Mouse (Mus musculus) ZHBTc4 (cell line): ENCODE measurements around the gene Zp2.
A peak's percentile ranks its signal among the peaks of the same experiment; 100 is the strongest.

Source experiments
- DNase-seq: peaks from one replicate; pipeline ENCODE4 v3.0.0-alpha.2; 2011; ENCODE audit warnings: low read depth, low spot score

Zp2 gene

DNA sequence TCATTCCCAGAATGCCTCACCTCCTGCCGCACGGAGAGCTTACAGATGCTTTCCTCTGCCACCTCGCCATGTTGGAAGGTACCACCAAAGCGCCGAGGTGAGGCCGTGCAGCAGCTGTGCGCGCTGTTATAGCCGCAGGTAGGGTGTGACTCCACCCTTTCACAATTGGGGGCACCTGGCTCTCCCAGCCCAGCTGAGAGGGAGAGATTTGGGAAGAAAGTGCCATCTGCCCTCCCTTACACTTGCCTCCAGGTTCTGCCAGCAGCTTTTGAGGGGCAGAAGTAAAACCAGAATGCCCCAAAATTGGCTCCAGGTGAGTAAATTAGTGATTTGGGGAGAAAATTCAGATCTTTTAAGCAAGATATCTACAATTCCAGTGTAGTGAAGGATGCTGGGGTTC lies at the start of gene Zp2:
Gene Zp2 (minus strand): TSS at position 101 of the 400 bp plus-strand sequence.
- DNase-seq, result no peak

DNA sequence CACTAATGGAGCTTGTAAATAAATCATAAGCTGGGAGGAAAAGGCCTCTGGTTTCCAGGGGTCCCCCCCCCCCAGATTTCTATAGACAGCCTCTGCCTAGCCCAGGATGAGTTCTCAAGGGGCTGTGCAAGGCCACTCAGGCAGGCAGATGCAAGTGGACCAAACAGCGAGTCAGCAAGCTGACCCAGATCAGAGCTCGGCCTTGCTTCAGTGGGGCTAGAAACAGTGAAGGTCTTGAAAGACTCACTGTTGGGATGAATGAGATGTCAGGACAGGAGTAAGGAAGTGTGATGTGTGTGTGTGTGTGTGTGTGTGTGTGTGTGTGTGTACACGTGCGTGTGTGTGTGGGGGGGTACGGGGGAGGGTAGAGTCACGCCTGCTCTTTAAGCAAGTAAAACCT lies 47.7 kb upstream of the Zp2 start:
- no peak for DNase-seq

DNA sequence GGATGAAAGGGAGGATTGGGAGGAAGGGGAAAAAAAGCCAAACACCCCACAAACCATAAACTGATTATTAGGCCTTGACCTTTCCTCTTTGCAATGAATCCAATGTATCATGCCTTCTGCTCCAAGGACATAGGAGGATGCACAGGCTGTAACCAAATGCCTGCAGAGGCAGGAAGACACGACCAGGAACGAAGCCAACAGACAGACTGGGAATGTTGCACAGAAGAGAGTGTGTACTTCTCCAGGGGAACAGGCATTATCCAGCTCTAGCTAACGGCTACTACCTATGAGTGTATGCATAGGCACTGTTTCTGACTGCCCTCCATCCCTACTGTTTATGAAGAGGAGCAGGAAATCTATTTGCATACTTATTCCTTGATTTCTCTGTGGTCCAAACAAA lies 47.1 kb upstream of the Zp2 start:
- no peak for DNase-seq

DNA sequence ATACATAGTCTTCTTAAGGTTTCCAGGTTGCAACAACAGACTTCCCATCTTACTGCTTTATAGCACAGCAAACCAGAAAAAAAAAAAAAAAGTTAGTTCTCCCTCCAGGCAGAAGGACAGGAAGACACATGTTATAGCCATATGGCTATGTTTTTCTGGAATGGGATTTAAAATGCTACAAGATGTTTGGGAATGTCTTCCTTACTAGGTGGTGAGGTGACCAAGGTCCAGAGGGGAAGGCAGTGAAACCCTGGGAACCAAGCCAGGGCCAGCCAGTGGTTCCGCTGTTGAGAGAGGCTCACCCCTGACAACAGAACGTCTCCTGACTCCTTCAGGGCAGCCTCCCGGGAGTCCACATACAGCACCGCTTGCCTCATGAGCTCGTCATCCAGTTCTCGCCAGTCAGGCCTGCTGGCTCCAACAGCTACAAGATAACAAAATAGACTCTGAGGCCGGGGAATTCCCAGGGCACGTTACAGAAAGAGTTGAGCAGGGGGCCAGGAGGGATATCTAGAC lies 45.1 kb upstream of the Zp2 start:
- no peak for DNase-seq

DNA sequence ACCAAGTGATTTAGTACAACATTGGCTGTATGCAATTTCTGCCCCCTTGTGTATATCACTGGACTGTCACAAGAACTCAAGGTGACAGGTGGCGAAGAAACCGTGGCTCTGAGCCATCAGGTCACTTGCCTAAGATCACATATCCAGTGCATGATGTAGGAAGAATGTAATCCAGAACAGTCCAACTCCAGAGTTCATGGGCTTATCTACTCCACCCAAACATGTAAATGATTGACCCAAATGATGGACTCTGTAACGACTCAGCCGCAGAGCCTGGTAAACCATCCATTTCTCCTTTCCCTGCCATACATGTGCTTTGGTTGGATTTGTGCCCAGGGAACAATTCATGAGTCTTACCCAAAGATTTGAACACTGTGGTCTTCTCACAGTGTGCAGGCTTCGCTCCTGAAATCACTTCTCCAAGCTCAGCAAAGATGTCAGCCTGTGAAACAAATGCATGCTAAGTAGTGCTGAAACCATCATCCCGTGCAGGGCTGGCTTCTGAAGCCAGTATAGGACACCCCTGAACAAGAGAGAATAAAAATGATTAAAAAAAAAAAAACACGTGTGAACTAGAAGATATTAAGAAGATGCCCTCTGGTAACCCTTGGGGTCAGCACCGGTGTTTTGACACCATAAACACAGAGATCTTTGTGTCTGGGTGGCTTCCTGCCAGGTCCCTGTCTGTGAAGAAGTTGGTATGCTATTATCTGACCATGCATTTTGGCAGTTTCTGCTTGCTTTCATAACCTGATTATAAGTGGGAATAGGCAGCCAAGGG lies 44.5 kb upstream of the Zp2 start:
- DNase-seq, result no peak

DNA sequence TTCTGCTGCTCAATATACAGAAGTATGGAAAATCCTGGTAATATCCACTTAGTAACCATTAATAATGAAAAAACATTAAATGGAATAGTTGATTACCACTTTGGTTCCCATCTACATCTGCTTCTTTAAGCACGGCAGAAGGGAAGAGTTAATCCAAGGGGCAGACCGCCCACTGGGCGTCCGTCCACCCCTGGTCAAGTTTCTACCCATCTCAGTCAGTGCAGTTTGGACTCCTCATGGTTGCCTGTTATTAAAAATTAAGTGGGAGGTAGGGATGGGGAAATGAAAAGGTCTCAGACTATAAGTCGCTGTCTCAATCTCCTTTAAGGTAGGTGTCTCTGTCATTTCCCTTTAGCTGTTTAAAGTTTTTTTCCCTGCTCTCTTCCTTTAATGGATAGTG lies 43.9 kb upstream of the Zp2 start:
- DNase-seq, result no peak

DNA sequence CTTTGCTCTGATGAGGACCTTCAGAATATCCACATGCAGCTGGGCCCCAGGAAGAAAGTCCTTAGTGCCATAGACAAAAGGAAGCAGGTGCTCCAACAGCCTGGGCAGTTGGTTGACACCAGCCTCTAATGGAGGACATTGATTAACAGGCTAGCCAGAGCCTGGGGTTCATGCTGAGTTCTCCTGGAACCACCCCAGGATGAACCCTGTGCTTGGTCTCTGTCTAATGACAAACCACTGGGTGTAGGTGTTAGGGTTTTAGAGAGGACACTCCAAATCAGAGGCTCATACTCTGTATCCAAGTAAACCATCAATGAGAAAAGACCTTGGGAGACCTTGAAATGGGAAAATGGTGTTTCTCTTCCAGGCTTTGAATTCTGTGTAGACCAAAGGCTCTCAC lies 37.8 kb upstream of the Zp2 start:
- no peak for DNase-seq

DNA sequence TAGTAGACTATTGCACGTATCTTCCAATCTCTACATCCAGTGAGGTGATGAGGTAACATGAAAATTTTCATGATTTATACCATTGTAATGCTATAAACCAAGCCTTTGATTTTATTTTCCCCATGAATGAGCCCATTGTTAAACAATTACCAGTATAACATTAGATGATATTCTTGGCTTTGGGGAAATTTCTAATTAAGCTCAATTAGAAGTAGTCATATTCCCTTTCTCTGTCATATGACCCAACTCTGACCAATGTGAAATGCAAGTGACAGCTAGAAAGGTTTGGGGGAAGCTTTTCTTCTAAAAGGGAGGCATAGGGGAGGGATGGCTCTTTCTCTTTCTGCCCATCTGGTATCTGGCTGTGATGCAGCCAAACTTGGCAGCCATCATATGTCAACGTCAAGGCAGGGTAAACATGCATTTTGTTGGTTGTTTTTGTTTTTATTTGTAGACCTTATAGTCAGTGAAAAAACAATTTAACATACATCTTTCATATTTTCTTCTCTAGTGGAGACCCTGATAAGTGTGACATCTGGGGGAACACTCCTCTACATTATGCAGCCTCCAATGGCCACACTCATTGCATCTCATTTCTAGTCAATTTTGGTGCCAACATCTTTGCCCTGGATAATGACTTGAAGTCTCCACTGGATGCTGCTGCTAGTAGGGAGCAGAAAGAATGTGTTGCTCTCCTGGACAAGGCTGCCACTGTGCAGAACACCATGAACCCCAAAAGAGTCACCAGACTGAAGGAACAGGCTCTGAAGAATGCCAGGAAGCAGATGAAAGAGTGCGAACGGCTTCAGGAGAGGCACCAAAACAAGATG lies 36.5 kb upstream of the Zp2 start:
- DNase-seq, result no peak

DNA sequence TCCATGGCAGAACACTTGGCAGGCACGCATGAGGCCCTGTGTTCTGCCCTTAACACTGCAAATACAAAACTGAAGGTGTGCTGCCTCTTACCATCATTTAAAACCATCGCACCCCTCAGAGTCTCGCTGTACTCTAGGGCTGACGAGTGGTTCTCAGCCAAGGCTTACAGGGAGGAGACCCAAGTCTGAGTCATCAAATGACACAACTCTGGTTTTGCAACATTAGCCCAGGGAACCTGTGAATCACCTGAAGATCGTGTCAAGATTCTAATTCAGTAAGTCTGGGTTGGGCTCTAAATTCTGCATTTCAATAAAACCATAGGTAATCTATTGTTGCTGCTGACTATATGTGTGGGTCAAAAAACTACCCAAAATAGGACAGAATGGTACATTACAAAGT lies 35.5 kb upstream of the Zp2 start:
- DNase-seq, result no peak

DNA sequence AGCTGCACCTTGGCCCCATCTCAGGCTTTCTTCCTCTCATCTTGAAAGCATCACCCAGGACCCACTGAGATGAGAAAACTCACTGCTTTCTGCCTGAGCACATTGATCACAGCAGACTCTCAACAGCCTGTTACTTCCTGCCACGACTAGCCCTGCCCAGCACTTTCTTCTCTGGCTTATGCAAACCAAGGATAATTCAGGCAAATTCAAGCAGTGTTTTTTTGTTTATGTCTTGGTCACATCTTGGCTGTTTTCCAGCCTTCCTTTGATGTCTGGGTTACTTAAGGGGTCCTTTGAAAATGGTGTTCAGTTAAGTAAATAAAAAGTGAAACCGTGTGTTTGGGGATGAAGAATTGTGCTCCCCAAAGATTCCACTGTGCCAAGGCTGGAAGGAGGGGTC lies 33.8 kb upstream of the Zp2 start:
- DNase-seq, result no peak

DNA sequence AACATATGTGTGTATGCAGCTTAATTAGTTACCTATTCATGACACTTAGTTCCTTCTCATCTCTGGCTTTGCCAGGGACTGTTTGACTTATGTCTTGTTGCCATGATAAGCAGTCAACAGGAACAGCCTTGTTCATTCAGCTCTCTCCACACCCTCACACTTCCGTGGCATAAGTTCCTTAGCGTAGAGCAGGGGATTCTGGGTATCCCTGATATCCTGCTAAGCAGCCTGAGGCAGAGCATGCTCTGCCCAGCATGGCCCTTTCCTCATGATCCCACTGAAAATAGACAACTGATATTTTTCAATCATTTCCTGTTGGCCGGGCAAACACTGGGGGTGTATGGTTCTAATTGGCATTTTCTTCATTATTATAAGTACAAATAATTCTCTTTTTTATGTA lies 32.5 kb upstream of the Zp2 start:
- no peak for DNase-seq

DNA sequence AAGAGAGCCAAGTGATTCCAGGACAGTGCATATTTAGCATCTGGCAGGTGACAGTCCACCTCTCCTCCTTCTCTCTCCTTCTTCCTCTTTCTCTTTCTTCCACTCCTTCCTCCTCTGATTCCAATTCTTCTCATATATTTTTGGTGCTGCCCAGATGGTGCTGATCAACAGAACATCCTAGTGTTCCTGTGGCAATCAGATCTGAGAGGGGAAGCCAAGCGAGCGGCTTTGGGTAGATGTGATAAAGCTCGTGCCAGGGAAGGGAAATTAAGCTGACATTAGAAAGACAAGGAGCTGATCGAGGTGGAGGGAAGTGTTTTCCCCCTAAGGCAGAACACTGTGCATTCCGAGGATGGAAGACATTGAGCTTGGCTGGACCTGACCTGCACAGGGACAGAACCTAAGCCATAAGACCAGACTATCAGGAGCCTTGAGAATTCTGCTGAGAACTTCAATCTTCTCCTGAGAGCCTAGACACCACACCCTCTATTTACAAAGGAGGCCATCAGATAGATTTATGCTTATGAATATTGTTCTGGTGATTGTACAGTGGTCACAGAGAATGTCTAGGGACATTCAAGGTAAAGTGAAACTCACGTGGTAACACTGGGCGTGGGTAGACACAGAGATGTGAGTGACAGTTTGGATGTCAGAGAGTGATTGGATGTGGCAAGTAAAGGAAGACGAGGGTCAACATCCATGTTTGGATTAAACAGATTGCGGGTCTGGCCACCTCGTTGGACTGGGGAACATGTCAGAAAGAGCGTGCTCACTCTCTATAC lies 29.8 kb upstream of the Zp2 start:
- no peak for DNase-seq

DNA sequence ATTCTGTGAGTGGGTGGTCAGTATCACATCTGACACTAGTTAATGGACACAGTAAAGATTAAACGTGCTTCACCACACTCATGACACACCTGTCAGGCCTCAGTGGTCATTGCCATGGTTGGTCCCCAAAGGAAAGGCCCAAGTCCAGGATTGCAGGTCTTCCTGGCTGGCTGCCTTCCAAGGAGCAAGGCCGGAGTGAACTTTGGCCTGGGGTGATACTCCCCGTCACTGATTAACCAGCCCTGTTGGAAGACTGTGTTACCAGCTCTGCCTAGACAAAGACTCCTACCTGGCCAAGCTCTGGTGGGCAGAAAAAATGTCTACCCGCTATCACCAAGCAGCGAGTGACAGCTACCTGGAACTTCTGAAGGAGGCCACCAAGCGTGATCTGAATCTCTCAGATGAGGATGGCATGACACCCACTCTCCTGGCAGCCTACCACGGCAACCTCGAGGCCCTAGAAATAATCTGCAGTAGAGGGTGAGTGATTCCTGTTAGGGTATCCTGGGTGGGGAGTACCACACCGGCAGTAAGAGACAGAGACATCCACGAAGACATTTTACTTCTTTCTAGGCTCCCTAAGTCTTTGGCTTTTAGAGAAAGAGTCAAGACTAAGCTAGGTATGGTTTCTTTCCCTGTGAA lies 28.6 kb upstream of the Zp2 start, which contains the start of gene Anks4b:
Gene Anks4b (plus strand): TSS at position 256 of the 642 bp plus-strand sequence.
- DNase-seq, result no peak

DNA sequence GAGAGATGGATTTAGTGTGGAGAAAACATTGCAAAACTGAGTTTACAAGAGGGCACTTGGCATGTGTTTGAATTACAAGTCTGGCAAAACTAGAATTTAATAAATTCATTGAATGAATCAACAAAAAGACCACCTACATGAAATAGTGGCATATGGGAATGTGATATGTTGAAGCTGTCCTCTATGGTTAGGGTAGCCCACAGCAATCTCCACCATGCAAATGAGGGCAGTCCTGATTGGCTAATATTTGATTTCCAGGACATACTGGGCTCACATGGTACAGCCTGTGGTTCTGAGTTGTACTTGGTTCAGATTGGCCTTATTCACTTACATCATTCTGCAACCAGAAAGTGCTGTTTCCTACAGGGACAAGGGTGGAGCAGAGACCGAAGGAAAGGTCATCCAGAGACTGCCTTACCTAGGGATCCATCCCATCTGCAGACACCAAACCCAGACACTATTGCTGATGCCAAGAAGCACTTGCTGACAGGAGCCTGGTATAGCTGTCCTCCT lies 27.2 kb upstream of the Zp2 start:
- no peak for DNase-seq

DNA sequence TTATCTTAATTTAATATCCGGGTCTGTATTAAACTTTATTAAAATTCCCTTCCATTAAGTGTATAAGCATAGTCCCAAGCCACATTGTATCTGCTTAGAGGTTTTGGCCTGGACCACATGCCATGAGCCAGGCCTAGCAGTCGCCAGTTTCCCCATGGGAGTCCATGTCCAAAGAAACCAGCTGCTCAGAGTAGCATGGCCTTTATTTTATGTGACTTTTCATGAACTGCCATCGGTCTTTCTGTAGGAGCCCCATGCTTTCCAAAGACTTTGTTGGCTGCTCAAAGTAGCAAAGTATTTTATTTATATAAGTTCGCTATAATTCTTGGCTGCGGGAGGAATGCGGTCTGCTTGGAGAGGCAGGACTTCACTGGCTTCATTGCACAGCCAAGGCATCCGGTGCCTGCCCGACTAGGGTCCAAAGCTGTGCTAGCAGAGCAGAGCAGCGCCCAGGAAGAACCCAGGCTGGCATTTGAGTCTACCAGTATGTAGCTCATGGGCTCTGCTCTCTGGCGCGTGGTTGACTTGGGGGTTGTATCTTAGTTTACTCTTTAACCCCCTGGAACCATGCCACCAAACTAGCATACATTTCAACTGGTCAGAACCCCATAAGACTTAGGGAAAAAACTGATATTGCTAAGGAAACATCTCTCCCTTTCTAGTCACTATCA lies 18.6 kb upstream of the Zp2 start:
- no peak for DNase-seq

DNA sequence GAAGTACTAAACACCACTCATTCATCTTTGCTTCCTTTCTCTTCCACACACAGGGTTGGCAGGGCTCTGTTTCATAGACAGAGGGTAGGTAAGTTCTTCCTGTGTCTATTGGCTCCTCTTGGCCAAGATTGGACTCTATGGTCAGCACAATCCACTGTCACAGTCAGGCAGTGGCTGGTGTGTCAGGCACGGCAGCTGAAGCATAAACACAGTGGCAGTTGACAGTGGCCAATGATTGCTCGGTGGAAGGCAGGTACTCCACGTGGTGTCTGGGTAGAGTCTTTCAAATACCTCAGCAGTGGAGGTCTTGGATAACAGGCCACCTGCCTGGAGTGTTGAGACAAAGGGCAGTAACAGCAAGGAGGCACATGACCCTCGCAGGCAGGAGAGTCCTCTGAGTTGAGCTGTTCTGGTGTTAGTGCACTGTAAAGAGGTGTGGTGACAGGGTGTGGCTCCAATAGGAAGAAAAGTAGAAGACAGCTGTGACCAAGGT lies 13.1 kb upstream of the Zp2 start:
- peak; percentile 93 for DNase-seq

DNA sequence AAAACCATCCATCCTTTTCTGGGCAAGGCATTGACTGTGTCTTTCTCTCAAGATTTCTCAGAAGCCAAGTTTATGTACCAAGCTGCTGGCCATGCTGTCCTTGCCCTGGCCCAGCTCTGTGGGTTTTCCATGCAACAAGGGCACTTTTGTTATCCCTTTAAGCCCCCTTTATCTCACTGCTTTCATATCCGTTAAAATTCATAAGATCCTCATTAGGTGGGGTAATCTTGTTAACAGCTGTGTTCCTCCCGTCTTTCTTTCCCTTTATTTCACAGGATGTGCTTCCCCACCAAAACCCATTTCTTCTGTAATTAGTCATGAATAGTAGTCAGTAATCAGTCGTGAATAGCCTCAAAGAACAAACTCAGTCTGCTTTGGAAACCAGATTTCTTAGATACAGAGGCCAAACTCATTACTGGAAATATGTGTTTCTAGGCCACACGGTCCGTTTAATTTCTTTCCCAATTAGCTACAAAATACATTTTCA lies 12.5 kb upstream of the Zp2 start:
- DNase-seq, result no peak

DNA sequence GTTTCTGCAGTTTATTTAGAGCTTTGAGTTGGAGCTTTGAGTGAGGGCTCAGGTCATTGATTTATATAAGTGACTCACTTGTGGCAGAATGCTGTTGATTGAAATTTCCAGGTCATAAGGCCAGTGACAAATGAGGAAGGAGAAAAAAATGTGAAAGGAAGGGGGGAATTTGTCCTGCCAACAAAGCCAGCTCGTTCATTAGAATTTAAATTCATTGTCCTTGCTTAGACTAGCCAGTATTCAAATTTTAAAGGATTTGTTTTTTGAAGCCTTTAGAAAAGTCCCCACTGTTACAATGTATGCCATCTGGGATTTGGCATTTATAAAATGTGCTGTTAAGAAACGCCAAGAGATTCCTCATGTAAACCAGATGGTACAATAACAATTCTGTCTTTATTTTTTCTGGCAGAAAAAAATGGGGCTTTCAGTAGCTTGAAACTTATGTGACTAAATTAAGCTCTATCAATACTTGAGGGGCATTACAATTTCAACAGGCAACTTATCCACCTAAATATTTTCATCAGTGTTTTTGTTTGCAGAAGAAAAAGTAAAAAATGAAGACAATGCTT lies 11.8 kb upstream of the Zp2 start:
- no peak for DNase-seq

DNA sequence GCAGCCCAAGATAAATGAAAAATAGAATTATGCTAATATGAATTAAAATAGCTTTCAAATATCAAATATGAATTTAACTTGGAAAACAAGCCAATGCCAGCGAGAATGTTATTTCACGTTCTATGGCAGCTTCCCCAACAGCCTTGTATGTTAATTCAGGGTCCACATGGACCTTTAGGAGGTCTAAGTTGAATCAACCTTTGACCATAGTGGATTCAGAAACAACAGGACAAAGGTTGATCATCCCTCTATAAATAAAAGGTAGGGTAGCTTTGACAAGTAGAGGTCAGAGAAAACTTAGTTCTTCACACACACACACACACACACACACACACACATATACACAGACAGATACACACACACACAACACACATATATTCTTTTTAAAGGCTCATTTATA lies 5.8 kb upstream of the Zp2 start:
- no peak for DNase-seq

DNA sequence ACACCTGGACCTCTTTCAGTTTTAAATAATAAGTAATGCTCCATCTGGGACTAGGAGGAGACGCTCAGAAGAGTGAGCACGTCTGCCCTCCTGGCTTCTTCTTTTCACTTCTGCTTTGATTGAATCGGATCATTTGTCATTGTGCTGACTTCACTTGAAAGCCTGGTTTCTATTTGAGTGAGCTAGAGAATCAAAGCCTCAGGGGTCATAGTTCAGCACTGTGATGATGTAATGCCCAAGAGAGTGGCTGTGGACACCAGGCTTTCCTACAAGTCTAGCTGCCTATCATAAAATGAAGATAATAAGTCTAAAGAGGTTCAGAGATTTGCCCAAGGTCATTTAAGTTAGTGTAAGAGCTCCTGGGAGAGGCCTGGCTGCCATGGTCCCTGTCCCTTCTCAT lies 5.2 kb upstream of the Zp2 start:
- DNase-seq, result no peak
